Mouse (Mus musculus) midbrain, embryonic 12.5 days (tissue): ENCODE data around the gene Aftph. TPM values are rescaled to one million over a fixed set of nuclear protein-coding genes. Genes with fewer than 3 reads are reported as not detected.

Experiments
- ATAC-seq: fragments of 200-750 bp; cut with Nextera tagmentation; 2 replicates; pipeline ENCODE4 v1.8.0; 2017; ENCODE audit warnings: low read depth, moderate TSS enrichment, moderate library complexity; ENCODE audit not compliant: low FRiP score
- H3K27ac ChIP-seq: fragments of 300-500 bp; sonication (generic); replicated peaks from 2 replicates; pipeline ENCODE4 v1.5.1; 2016; ENCODE audit warnings: mild to moderate bottlenecking
- H3K27me3 ChIP-seq: fragments of 300-500 bp; sonication (generic); 2 replicates; pipeline ENCODE4 v1.6.1; 2016; ENCODE audit warnings: mild to moderate bottlenecking
- H3K36me3 ChIP-seq: fragments of 300-500 bp; sonication (generic); 2 replicates; pipeline ENCODE4 v1.6.1; 2016
- H3K4me1 ChIP-seq: fragments of 300-500 bp; sonication (generic); 2 replicates; pipeline ENCODE4 v1.6.1; 2016
- H3K4me2 ChIP-seq: fragments of 300-500 bp; sonication (generic); replicated peaks from 2 replicates; pipeline ENCODE4 v1.6.1; 2016; ENCODE audit warnings: mild to moderate bottlenecking, moderate library complexity
- H3K4me3 ChIP-seq: fragments of 300-500 bp; sonication (generic); 2 replicates; pipeline ENCODE4 v1.5.1; 2016; ENCODE audit warnings: mild to moderate bottlenecking
- H3K9ac ChIP-seq: fragments of 300-500 bp; sonication (generic); replicated peaks from 2 replicates; pipeline ENCODE4 v1.6.1; 2016; ENCODE audit warnings: mild to moderate bottlenecking, moderate library complexity
- H3K9me3 ChIP-seq: fragments of 300-500 bp; sonication (generic); 2 replicates; pipeline ENCODE4 v1.6.1; 2016; ENCODE audit warnings: mild to moderate bottlenecking
- WGBS: fragments of 180-500 bp; shearing (Covaris S2); methylation state at CpG from one replicate; pipeline ENCODE4 v1.1.7; 2016; 5-methylcytosine and 5-hydroxymethylcytosine counted together
- polyA plus RNA-seq: library from polyadenylated mRNA; unstranded; fragments of >200 nt; fragmentation: Nextera tagmentation; extraction: Ambion mirVana; gene quantifications from 2 replicates; pipeline ENCODE4 v1.2.1, GENCODE M21; 2016

Gene Aftph
- polyA plus RNA-seq = 34.8 and 37.8 TPM in 2 replicates

DNA sequence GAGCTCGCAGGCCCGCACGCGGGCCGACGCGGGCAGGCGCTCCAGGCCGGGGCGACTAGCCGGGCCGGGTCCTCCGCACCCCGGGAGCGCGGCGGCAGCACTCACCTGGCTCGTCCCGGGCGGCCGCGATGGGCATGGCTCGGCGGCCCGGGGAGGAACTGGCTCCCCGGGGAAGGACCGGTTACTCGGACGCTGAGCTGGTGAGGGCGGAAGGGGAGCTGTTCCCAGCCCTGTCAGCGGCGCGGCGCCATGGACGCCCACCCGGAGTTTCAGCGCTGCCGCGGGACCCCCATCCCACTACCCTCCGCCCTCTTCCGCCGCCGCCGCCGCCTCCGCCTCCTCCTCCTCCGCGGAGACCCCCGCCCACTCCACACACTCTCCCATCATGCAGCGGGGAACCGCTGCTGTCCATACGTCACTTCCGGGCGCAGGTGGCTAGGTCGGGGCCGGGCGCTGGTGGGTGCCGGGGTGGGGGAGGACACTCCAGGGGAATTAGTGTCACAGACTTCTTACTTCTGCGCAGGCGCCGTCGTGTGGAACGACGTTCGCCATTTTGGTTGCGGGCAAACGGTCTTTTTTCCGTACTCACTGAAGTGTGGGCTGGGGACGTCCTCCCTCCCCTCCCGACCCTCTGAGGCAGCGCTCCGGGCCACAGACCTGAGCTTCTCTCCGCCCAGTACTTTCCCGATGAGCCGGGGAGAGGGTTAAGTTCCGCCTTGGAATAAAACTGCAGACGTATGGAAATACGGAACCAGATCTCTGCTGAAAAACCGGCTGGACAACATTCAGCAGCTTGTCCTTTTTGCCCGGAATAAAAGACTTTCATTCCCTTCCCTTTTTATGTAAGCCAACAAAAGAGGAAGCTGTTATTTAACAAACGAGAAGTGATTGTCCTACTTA is at the start of gene Aftph:
Gene Aftph, minus strand, starts transcription at position 389 of the 900 bp plus-strand sequence.
- H3K4me3 ChIP-seq = peak within 1 kb of the TSS; percentile 98

GRCm38 (mm10) chr11:20789015-20789414 is 47.6 kb upstream of the Aftph start:
- Histone ChIP-seq H3K9ac (no peak overlapping the region), H3K4me2 (no peak overlapping the region), H3K27me3 (no peaks in the 10 kb centered on the region), H3K27ac (no peak overlapping the region), H3K36me3 (no peaks in the 10 kb centered on the region), H3K4me3 (no peak overlapping the region), H3K9me3 (peaks cover 6% of the 10 kb centered on the region; the same call in 1 of the 2 replicates), H3K4me1 (no peaks in the 10 kb centered on the region)
- ATAC-seq = no peak
- WGBS = 53% methylated on average over 1 of the region's 1 CpGs

More for the DNA sequence above, at the start of gene Aftph:
- Histone ChIP-seq H3K4me2 (peak within 1 kb of the TSS; percentile 85), H3K36me3 (no peaks in the 10 kb centered on the region), H3K27ac (peak within 1 kb of the TSS; percentile 91), H3K27me3 (no peaks in the 10 kb centered on the region), H3K9me3 (no peaks in the 10 kb centered on the region), H3K4me1 (peaks cover 4% of the 10 kb centered on the region; the same call in 1 of the 2 replicates), H3K9ac (peak within 1 kb of the TSS; percentile 97)
- peak; percentile 99 for ATAC-seq
- under 1% methylated on average over 60 of the region's 81 CpGs for WGBS

DNA sequence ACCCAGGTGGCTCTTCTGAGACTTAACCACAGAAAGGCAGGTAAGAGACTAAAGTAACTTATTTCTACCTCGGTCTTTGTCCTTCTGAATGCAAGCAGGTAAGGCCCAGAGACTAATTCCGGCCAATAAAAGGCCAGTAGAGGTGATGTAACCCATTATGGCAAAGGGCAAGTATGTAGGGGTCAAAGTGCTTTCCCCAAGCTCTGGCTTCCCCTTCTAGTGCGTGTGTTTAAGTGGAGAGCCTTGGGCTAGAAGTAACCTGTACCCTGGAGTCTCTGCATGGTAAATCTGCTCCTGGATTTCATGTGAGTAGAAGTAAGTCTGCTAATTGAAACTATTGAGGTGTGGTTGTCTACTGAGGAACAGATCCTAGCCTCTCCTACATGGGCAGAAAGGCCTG is 46.7 kb upstream of the Aftph start:
- no peak overlapping the region for H3K27ac ChIP-seq
- WGBS = 77% methylated on average over 3 of the region's 3 CpGs
- no peaks in the 10 kb centered on the region for H3K27me3 ChIP-seq

GRCm38 (mm10) chr11:20786191-20786590 is 44.8 kb upstream of the Aftph start:
- Histone ChIP-seq H3K36me3 (no peaks in the 10 kb centered on the region), H3K4me1 (no peaks in the 10 kb centered on the region), H3K9ac (no peak overlapping the region), H3K27me3 (no peaks in the 10 kb centered on the region), H3K9me3 (peaks cover 6% of the 10 kb centered on the region; the same call in 1 of the 2 replicates), H3K27ac (no peak overlapping the region), H3K4me2 (no peak overlapping the region), H3K4me3 (no peak overlapping the region)
- no peak for ATAC-seq
- WGBS = 78% methylated on average over 2 of the region's 2 CpGs

More for the DNA sequence above, 46.7 kb upstream of the Aftph start:
- Histone ChIP-seq H3K4me2 (no peak overlapping the region), H3K4me1 (no peaks in the 10 kb centered on the region), H3K9ac (no peak overlapping the region), H3K9me3 (peaks cover 6% of the 10 kb centered on the region; the same call in 1 of the 2 replicates), H3K4me3 (no peak overlapping the region), H3K36me3 (no peaks in the 10 kb centered on the region)
- no peak for ATAC-seq

DNA sequence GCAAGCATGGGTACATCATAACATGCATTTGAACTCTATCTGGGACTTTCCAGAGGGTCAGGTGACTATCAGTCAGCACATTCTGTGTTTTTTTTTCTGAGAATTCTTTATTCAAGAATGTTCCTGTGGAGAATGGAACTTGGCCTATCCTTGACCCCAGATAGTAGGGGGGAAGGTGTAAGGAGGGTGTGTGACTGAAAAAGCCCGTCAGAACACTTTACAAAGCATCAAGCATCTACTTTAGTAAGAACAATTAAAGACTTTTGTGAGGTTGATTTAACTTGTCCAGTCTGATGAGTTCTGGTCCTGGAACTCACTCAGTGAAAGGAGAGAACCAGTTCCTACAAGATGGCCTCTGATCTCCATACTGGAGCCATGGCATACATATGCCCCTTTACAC is 43.8 kb upstream of the Aftph start:
- no peaks in the 10 kb centered on the region for H3K27me3 ChIP-seq
- 84% methylated on average over 1 of the region's 1 CpGs for whole genome bisulfite sequencing
- no peak overlapping the region for H3K27ac ChIP-seq
- no peak overlapping the region for H3K9ac ChIP-seq
- H3K4me2 ChIP-seq = no peak overlapping the region
- no peaks in the 10 kb centered on the region for H3K36me3 ChIP-seq
- H3K4me1 ChIP-seq = no peaks in the 10 kb centered on the region
- H3K9me3 ChIP-seq = peaks cover 6% of the 10 kb centered on the region; the same call in 1 of the 2 replicates
- no peak overlapping the region for H3K4me3 ChIP-seq
- no peak for ATAC-seq

GRCm38 (mm10) chr11:20784776-20785175 is 43.4 kb upstream of the Aftph start:
- H3K4me3 ChIP-seq = no peak overlapping the region
- no peak overlapping the region for H3K9ac ChIP-seq
- ATAC-seq = no peak
- H3K27ac ChIP-seq = no peak overlapping the region
- 86% methylated on average over 6 of the region's 6 CpGs for WGBS
- H3K27me3 ChIP-seq = no peaks in the 10 kb centered on the region
- no peaks in the 10 kb centered on the region for H3K4me1 ChIP-seq
- H3K9me3 ChIP-seq = peaks cover 6% of the 10 kb centered on the region; the same call in 1 of the 2 replicates
- no peak overlapping the region for H3K4me2 ChIP-seq
- no peaks in the 10 kb centered on the region for H3K36me3 ChIP-seq

- ATAC-seq = no peak
- Histone ChIP-seq H3K9me3 (peaks cover 6% of the 10 kb centered on the region; the same call in 1 of the 2 replicates), H3K4me1 (no peaks in the 10 kb centered on the region), H3K4me3 (no peak overlapping the region), H3K36me3 (no peaks in the 10 kb centered on the region), H3K27ac (no peak overlapping the region), H3K9ac (no peak overlapping the region), H3K27me3 (no peaks in the 10 kb centered on the region), H3K4me2 (no peak overlapping the region)
- whole genome bisulfite sequencing = 97% methylated on average over 1 of the region's 1 CpGs
These were observed 42.1 kb upstream of the Aftph start for GRCm38 (mm10) chr11:20783467-20783866.

DNA sequence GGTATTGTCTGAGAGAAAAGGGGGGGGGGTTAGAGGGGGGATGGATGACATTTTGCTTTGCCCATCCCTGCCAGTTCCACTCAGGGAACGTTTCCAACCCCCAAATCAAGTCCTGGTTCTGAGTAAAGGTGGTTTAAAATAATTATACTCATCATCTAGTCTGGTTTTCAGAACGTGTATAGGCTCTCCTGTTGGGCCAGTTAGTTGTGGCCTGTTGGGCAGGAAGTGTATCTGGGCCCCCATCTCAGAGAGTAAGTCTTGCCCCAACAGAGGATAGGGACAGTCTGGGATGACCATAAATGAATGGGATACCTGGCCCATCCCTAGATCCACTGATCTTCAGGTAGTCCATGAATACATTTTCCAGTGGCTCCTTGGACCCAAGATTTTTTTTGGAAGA is 41.2 kb upstream of the Aftph start:
- WGBS = 65% methylated on average over 2 of the region's 2 CpGs
- no peak for ATAC-seq
- Histone ChIP-seq H3K4me3 (no peak overlapping the region), H3K9me3 (peaks cover 6% of the 10 kb centered on the region; the same call in 1 of the 2 replicates), H3K27me3 (no peaks in the 10 kb centered on the region), H3K9ac (no peak overlapping the region), H3K27ac (no peak overlapping the region), H3K4me2 (no peak overlapping the region), H3K4me1 (peaks cover 3% of the 10 kb centered on the region; the same call in 1 of the 2 replicates), H3K36me3 (no peaks in the 10 kb centered on the region)

GRCm38 (mm10) chr11:20780312-20780711 is 38.9 kb upstream of the Aftph start:
- ATAC-seq = no peak
- H3K27me3 ChIP-seq = no peaks in the 10 kb centered on the region

DNA sequence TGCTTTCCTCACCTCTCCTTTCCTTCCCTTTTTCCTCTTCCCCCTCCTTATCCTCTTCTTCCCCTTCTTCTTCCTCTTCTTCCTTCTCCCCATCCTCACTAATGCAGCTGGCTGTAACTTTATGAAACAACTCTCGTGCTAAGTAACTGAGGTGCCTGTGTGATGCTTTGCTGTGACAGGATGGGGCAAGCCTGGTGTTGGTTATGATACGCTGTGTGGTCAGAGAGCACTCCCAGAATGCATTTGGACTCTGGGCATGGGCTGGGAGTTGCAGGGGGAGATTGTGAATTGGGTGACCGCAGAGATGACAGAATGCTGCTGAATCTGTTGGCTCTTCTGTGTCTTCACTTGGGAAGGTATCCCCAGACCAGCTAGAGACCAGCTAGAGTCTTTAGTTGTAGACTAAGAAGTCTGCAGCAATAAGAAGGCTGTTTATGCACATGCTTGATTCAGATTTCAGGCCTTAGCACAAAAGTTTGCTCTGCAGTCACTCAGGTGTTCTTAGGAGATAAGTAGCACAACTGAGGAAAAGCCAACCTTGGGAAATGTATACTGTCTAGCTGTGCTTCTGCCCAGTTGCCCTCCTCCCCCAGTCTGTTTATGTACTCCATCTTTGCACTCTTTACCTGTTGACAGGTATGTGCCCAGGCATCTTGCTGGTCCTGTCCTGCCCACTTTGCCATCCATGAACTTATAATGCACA is 37.6 kb upstream of the Aftph start:
- H3K36me3 ChIP-seq = no peaks in the 10 kb centered on the region
- H3K9ac ChIP-seq = no peak overlapping the region
- no peaks in the 10 kb centered on the region for H3K27me3 ChIP-seq
- no peak overlapping the region for H3K4me3 ChIP-seq
- 84% methylated on average over 3 of the region's 3 CpGs for WGBS
- H3K9me3 ChIP-seq = no peaks in the 10 kb centered on the region
- H3K4me1 ChIP-seq = peaks cover 6% of the 10 kb centered on the region; the same call in 1 of the 2 replicates
- no peak overlapping the region for H3K4me2 ChIP-seq
- ATAC-seq = no peak
- H3K27ac ChIP-seq = no peak overlapping the region

More at GRCm38 (mm10) chr11:20780312-20780711, 38.9 kb upstream of the Aftph start:
- WGBS = 88% methylated on average over 4 of the region's 4 CpGs
- peaks cover 6% of the 10 kb centered on the region; the same call in 1 of the 2 replicates for H3K4me1 ChIP-seq
- H3K9ac ChIP-seq = no peak overlapping the region
- H3K4me3 ChIP-seq = no peak overlapping the region
- H3K4me2 ChIP-seq = no peak overlapping the region
- H3K9me3 ChIP-seq = peaks cover 6% of the 10 kb centered on the region; the same call in 1 of the 2 replicates
- H3K36me3 ChIP-seq = no peaks in the 10 kb centered on the region
- H3K27ac ChIP-seq = no peak overlapping the region

DNA sequence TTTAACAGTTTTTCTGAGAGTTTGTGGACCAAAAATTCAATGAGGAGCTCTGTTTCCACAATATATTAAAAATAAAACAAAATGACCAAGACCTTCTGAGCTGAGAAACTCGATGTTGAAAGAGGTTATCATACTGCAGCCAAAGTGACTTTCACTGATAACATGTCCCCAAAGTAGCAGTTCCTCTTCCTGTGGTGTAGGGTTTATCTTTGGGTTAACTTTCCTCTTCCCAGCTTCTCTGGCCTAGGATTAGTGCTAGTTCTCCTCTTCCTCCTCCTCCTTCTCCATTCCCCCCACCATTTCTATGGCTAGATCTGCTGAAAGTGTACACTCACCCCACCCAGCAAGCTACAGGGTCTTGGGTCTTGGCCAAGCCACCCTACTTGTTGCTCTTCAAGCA is 36.9 kb upstream of the Aftph start:
- no peaks in the 10 kb centered on the region for H3K9me3 ChIP-seq
- WGBS = 79% methylated on average over 1 of the region's 1 CpGs
- H3K27me3 ChIP-seq = no peaks in the 10 kb centered on the region
- H3K36me3 ChIP-seq = no peaks in the 10 kb centered on the region
- H3K4me2 ChIP-seq = no peak overlapping the region
- peaks cover 6% of the 10 kb centered on the region; the same call in 1 of the 2 replicates for H3K4me1 ChIP-seq
- no peak overlapping the region for H3K4me3 ChIP-seq
- H3K9ac ChIP-seq = no peak overlapping the region
- no peak for ATAC-seq
- H3K27ac ChIP-seq = no peak overlapping the region

GRCm38 (mm10) chr11:20776668-20777067 is 35.3 kb upstream of the Aftph start:
- Histone ChIP-seq H3K4me3 (no peak overlapping the region), H3K4me2 (no peak overlapping the region), H3K36me3 (no peaks in the 10 kb centered on the region), H3K27ac (no peak overlapping the region), H3K9ac (no peak overlapping the region), H3K27me3 (no peaks in the 10 kb centered on the region), H3K4me1 (peaks cover 6% of the 10 kb centered on the region; the same call in 1 of the 2 replicates), H3K9me3 (no peaks in the 10 kb centered on the region)
- ATAC-seq = no peak
